In genomic region chr14:122181815-122182157, GRCm38 (mm10) we compare ENCODE assay signal across 8 mouse cellular contexts. TPM values are rescaled to one million over a fixed set of nuclear protein-coding genes. Genes with fewer than 3 reads are reported as not detected.
A peak's percentile ranks its signal among the peaks of the same experiment; 100 is the strongest.
DNase-seq lines count a peak whose midpoint lies in the region; ATAC-seq and TF ChIP-seq lines count a peak whose summit lies in the region.

No protein-coding gene starts in this region.

- H3K36me3 ChIP-seq in kidney, postnatal 0 days (ENCODE audit: insufficient read depth, low read length), result no peaks in the 10 kb centered on the region
- no peaks in the 10 kb centered on the region for H3K36me3 ChIP-seq in embryonic facial prominence, embryonic 10.5 days (replicated peaks)
- H3K36me3 ChIP-seq in intestine, embryonic 16.5 days (ENCODE audit: control insufficient read depth, insufficient read depth, low read length), result no peaks in the 10 kb centered on the region
- H3K36me3 ChIP-seq in neural tube, embryonic 13.5 days, result no peaks in the 10 kb centered on the region

- TF ChIP-seq CTCF in kidney, postnatal 0 days (IDR thresholded peaks at IDR 0.05; ENCODE audit: low read depth), result 0 out of 2 replicates have a peak, but pooled peaks have one; percentile 12

- H3K9me3 ChIP-seq in kidney, postnatal 0 days (replicated peaks; ENCODE audit: low read length), result no peaks in the 10 kb centered on the region
- no peaks in the 10 kb centered on the region for H3K9me3 ChIP-seq in embryonic facial prominence, embryonic 10.5 days
- no peaks in the 10 kb centered on the region for H3K9me3 ChIP-seq in intestine, embryonic 16.5 days (ENCODE audit: control insufficient read depth, low read length)
- H3K9me3 ChIP-seq in neural tube, embryonic 13.5 days, result no peaks in the 10 kb centered on the region

- no peak for DNase-seq in kidney, postnatal 0 days (ENCODE audit: low spot score)
- no peak for DNase-seq in kidney, adult 18-20 months
- DNase-seq in embryonic facial prominence, embryonic 10.5 days (ENCODE audit: low spot score), result no peak
- no peak for DNase-seq in ovary, postnatal 36 days (ENCODE audit: low spot score)
- no peak for DNase-seq in cerebellum, adult 11-12 months
- no peak for DNase-seq in kidney, postnatal 25 days

- H3K4me2 ChIP-seq in kidney, postnatal 0 days (ENCODE audit: low read length), result peak overlapping the region; percentile 71
- H3K4me2 ChIP-seq in intestine, embryonic 16.5 days (ENCODE audit: low read depth, low read length), result peak overlapping the region; percentile 74
- peak overlapping the region; percentile 64 for H3K4me2 ChIP-seq in neural tube, embryonic 13.5 days

- under 1% methylated on average over 12 of the region's 12 CpGs for whole genome bisulfite sequencing in kidney, postnatal 0 days
- WGBS in embryonic facial prominence, embryonic 10.5 days, result 2% methylated on average over 12 of the region's 12 CpGs
- WGBS in intestine, embryonic 16.5 days, result under 1% methylated on average over 12 of the region's 12 CpGs
- WGBS in neural tube, embryonic 13.5 days, result under 1% methylated on average over 12 of the region's 12 CpGs

- H3K9ac ChIP-seq in kidney, postnatal 0 days (ENCODE audit: low read depth, low read length), result peak overlapping the region; percentile 72
- H3K9ac ChIP-seq in intestine, embryonic 16.5 days (ENCODE audit: low read depth, low read length), result peak overlapping the region; percentile 84
- H3K9ac ChIP-seq in neural tube, embryonic 13.5 days, result peak overlapping the region; percentile 69

- peak overlapping the region; percentile 70 for H3K4me3 ChIP-seq in kidney, postnatal 0 days (replicated peaks; ENCODE audit: low read depth, low read length)
- H3K4me3 ChIP-seq in embryonic facial prominence, embryonic 10.5 days, result peak overlapping the region; percentile 84
- H3K4me3 ChIP-seq in intestine, embryonic 16.5 days (ENCODE audit: low read length), result peak overlapping the region; percentile 81
- peak overlapping the region; percentile 67 for H3K4me3 ChIP-seq in neural tube, embryonic 13.5 days

- no peak overlapping the region for H3K27ac ChIP-seq in kidney, postnatal 0 days
- peak overlapping the region; percentile 89 for H3K27ac ChIP-seq in embryonic facial prominence, embryonic 10.5 days (replicated peaks)
- H3K27ac ChIP-seq in intestine, embryonic 16.5 days (ENCODE audit: low read length), result 0 out of 2 replicates have a peak overlapping the region, but pooled peaks have one; percentile 24
- no peak overlapping the region for H3K27ac ChIP-seq in neural tube, embryonic 13.5 days (replicated peaks)

- no peak for ATAC-seq in kidney, postnatal 0 days (replicated peaks; ENCODE audit: low FRiP score, low read depth)
- peak; percentile 76 for ATAC-seq in intestine, embryonic 16.5 days
- no peak; the same call in 1 of the 2 replicates for ATAC-seq in neural tube, embryonic 13.5 days (ENCODE audit: low read depth)

- no peaks in the 10 kb centered on the region for H3K4me1 ChIP-seq in kidney, postnatal 0 days (replicated peaks; ENCODE audit: insufficient read depth, low read length)
- peaks cover 10% of the 10 kb centered on the region for H3K4me1 ChIP-seq in embryonic facial prominence, embryonic 10.5 days
- H3K4me1 ChIP-seq in intestine, embryonic 16.5 days (ENCODE audit: control insufficient read depth, insufficient read depth, low read length), result peaks cover 3% of the 10 kb centered on the region; the same call in 1 of the 2 replicates
- H3K4me1 ChIP-seq in neural tube, embryonic 13.5 days (replicated peaks), result peaks cover 3% of the 10 kb centered on the region; the same call in 1 of the 2 replicates

- no peaks in the 10 kb centered on the region for H3K27me3 ChIP-seq in kidney, postnatal 0 days (ENCODE audit: insufficient read depth, low read length)
- H3K27me3 ChIP-seq in embryonic facial prominence, embryonic 10.5 days (replicated peaks; ENCODE audit: low read depth, poor library complexity, severe bottlenecking), result peaks cover 14% of the 10 kb centered on the region
- H3K27me3 ChIP-seq in intestine, embryonic 16.5 days (replicated peaks; ENCODE audit: control insufficient read depth, insufficient read depth, low read length), result no peaks in the 10 kb centered on the region
- H3K27me3 ChIP-seq in neural tube, embryonic 13.5 days, result 0 out of 2 replicates have a peak, but pooled peaks cover 3% of the 10 kb centered on the region

RNA-seq across cellular contexts. Expression of gene Clybl, which starts 0.3 kb away (rescaled TPM):
- 45.7 and 47.9 TPM in 2 replicates for polyA plus RNA-seq in kidney, postnatal 0 days (2015; fragmentation: Nextera tagmentation; extraction: Ambion mirVana)
- 21.8 and 23.1 TPM in 2 replicates for polyA plus RNA-seq in embryonic facial prominence, embryonic 10.5 days (2016; fragmentation: Nextera tagmentation; extraction: Ambion mirVana)
- 38.7 and 41.0 TPM in 2 replicates for polyA plus RNA-seq in intestine, embryonic 16.5 days (2015; fragmentation: Nextera tagmentation; extraction: Ambion mirVana)
- polyA plus RNA-seq in neural tube, embryonic 13.5 days (2015; fragmentation: Nextera tagmentation; extraction: Ambion mirVana), result 10.2 TPM in 2 replicates

Comparison
In these comparisons a context has a peak if more than half of its experiments do, and no peak if none do; other contexts are left out.
1. H3K27ac ChIP-seq: peak in embryonic facial prominence, embryonic 10.5 days (single experiment) and intestine, embryonic 16.5 days (single experiment); none in kidney, postnatal 0 days (single experiment) and neural tube, embryonic 13.5 days (single experiment).
2. Peak in every context shown above with its lines, with median percentiles within 50 percentile points of each other: H3K4me2 ChIP-seq, H3K4me3 ChIP-seq and H3K9ac ChIP-seq.